Mouse (Mus musculus) forebrain, embryonic 11.5 days (tissue): Measurements from ENCODE around the gene Rassf4. TPM values are rescaled to one million over a fixed set of nuclear protein-coding genes. Genes with fewer than 3 reads are reported as not detected.

Experiments used
- ATAC-seq: fragments of 200-750 bp; cut with Nextera tagmentation; replicated peaks from 2 replicates; pipeline ENCODE4 v1.8.0; 2017; ENCODE audit warnings: moderate TSS enrichment; ENCODE audit not compliant: low FRiP score
- DNase-seq: peaks from one replicate; pipeline ENCODE4 v3.0.0-alpha.2; 2017; ENCODE audit warnings: low spot score
- H3K27ac ChIP-seq: fragments of 300-500 bp; sonication (generic); 2 replicates; pipeline ENCODE4 v1.5.1; 2014; ENCODE audit warnings: low read depth, low read length
- H3K27me3 ChIP-seq: fragments of 300-500 bp; sonication (generic); 2 replicates; pipeline ENCODE4 v1.6.1; 2014; ENCODE audit warnings: mild to moderate bottlenecking, low read length, mixed read lengths; ENCODE audit not compliant: control insufficient read depth, insufficient read depth
- H3K36me3 ChIP-seq: fragments of 300-500 bp; sonication (generic); 2 replicates; pipeline ENCODE4 v1.6.1; 2014; ENCODE audit warnings: mild to moderate bottlenecking, low read length, moderate library complexity, mixed read lengths; ENCODE audit not compliant: control insufficient read depth, insufficient read depth
- H3K4me1 ChIP-seq: fragments of 300-500 bp; sonication (generic); replicated peaks from 2 replicates; pipeline ENCODE4 v1.6.1; 2014; ENCODE audit warnings: low read length, mixed read lengths; ENCODE audit not compliant: control insufficient read depth, insufficient read depth
- H3K4me2 ChIP-seq: fragments of 300-500 bp; sonication (generic); 2 replicates; pipeline ENCODE4 v1.6.1; 2014; ENCODE audit warnings: low read depth, mild to moderate bottlenecking, low read length, moderate library complexity, mixed read lengths; ENCODE audit not compliant: severe bottlenecking
- H3K4me3 ChIP-seq: fragments of 300-500 bp; sonication (generic); 2 replicates; pipeline ENCODE4 v1.5.1; 2014; ENCODE audit warnings: low read depth, low read length
- H3K9ac ChIP-seq: fragments of 300-500 bp; sonication (generic); 2 replicates; pipeline ENCODE4 v1.6.1; 2014; ENCODE audit warnings: low read length
- H3K9me3 ChIP-seq: fragments of 300-500 bp; sonication (generic); 2 replicates; pipeline ENCODE4 v1.6.1; 2016; ENCODE audit warnings: low read length, mixed read lengths; ENCODE audit not compliant: control insufficient read depth
- WGBS: fragments of 180-500 bp; shearing (Covaris S2); extraction: QIAGEN DNeasy Blood & Tissue Kit; methylation state at CpG from one replicate; pipeline ENCODE4 v1.1.7; 2014; 5-methylcytosine and 5-hydroxymethylcytosine counted together
- polyA plus RNA-seq: library from polyadenylated mRNA; unstranded; fragments of >200 nt; fragmentation: Nextera tagmentation; extraction: Ambion mirVana; gene quantifications from 2 replicates; pipeline ENCODE4 v1.2.1, GENCODE M21; 2014

The Rassf4 gene
- polyA plus RNA-seq, 1 experiment from 2014 or later: 22.7 TPM

- no peaks in the 10 kb centered on the region for H3K36me3 ChIP-seq
- no peak for ATAC-seq
- H3K27ac ChIP-seq: no peak overlapping the region
- no peak overlapping the region for H3K9ac ChIP-seq
- no peaks in the 10 kb centered on the region for H3K27me3 ChIP-seq
- no peaks in the 10 kb centered on the region for H3K9me3 ChIP-seq
- no peak overlapping the region for H3K4me2 ChIP-seq
- DNase-seq: peak; percentile 30
- 87% methylated on average over 5 of the region's 5 CpGs for WGBS
- H3K4me1 ChIP-seq: no peaks in the 10 kb centered on the region
- H3K4me3 ChIP-seq: no peak overlapping the region
These were observed 36.3 kb downstream of the Rassf4 start for GRCm38 (mm10) chr6:116637496-116637895.

- Histone ChIP-seq H3K9me3 (no peaks in the 10 kb centered on the region), H3K27ac (no peak overlapping the region), H3K4me3 (no peak overlapping the region), H3K36me3 (no peaks in the 10 kb centered on the region), H3K9ac (no peak overlapping the region), H3K4me2 (no peak overlapping the region), H3K4me1 (no peaks in the 10 kb centered on the region), H3K27me3 (no peaks in the 10 kb centered on the region)
- ATAC-seq (no peak), DNase-seq (peak; percentile 33)
- WGBS: 86% methylated on average over 9 of the region's 9 CpGs
These were observed 37.0 kb downstream of the Rassf4 start for GRCm38 (mm10) chr6:116636581-116637235.

- H3K4me2 ChIP-seq: no peak overlapping the region
- H3K4me1 ChIP-seq: no peaks in the 10 kb centered on the region
- H3K36me3 ChIP-seq: no peaks in the 10 kb centered on the region
- H3K9me3 ChIP-seq: no peaks in the 10 kb centered on the region
- DNase-seq (peak; percentile 40), ATAC-seq (no peak; the same call in 1 of the 2 replicates)
- no peak overlapping the region for H3K27ac ChIP-seq
- 74% methylated on average over 10 of the region's 10 CpGs for WGBS
- H3K27me3 ChIP-seq: no peaks in the 10 kb centered on the region
- H3K4me3 ChIP-seq: no peak overlapping the region
- H3K9ac ChIP-seq: no peak overlapping the region
These were observed 38.2 kb downstream of the Rassf4 start for GRCm38 (mm10) chr6:116635251-116636180.

- WGBS: 88% methylated on average over 17 of the region's 17 CpGs
- Histone ChIP-seq H3K9ac (no peak overlapping the region), H3K36me3 (no peaks in the 10 kb centered on the region), H3K27ac (no peak overlapping the region), H3K4me3 (no peak overlapping the region), H3K4me2 (no peak overlapping the region), H3K9me3 (no peaks in the 10 kb centered on the region), H3K27me3 (no peaks in the 10 kb centered on the region), H3K4me1 (no peaks in the 10 kb centered on the region)
- peak; percentile 32 for DNase-seq
- no peak for ATAC-seq
These were observed 39.7 kb downstream of the Rassf4 start for GRCm38 (mm10) chr6:116633741-116634695.

- WGBS: 53% methylated on average over 1 of the region's 1 CpGs
- no peak overlapping the region for H3K4me2 ChIP-seq
- H3K9ac ChIP-seq: no peak overlapping the region
- DNase-seq (peak; percentile 76), ATAC-seq (no peak)
- no peaks in the 10 kb centered on the region for H3K9me3 ChIP-seq
- no peaks in the 10 kb centered on the region for H3K36me3 ChIP-seq
- no peak overlapping the region for H3K27ac ChIP-seq
- H3K4me1 ChIP-seq: no peaks in the 10 kb centered on the region
- H3K4me3 ChIP-seq: no peak overlapping the region
- no peaks in the 10 kb centered on the region for H3K27me3 ChIP-seq
These were observed 41.6 kb downstream of the Rassf4 start for GRCm38 (mm10) chr6:116632129-116632528.

- H3K9ac ChIP-seq: no peak overlapping the region
- DNase-seq (no peak), ATAC-seq (no peak)
- H3K4me1 ChIP-seq: no peaks in the 10 kb centered on the region; the same call in 1 of the 2 replicates
- WGBS: 92% methylated on average over 10 of the region's 10 CpGs
- no peak overlapping the region for H3K4me3 ChIP-seq
- H3K27me3 ChIP-seq: no peaks in the 10 kb centered on the region
- no peak overlapping the region for H3K27ac ChIP-seq
- no peak overlapping the region for H3K4me2 ChIP-seq
- no peaks in the 10 kb centered on the region for H3K9me3 ChIP-seq
- peaks cover 6% of the 10 kb centered on the region; the same call in 1 of the 2 replicates for H3K36me3 ChIP-seq
These were observed 44.0 kb downstream of the Rassf4 start for GRCm38 (mm10) chr6:116629766-116630165.

GRCm38 (mm10) chr6:116628539-116629171 is 45.1 kb downstream of the Rassf4 start, which contains the start of gene Zfp422:
Zfp422 (minus strand) TSS chr6:116628999.
- Histone ChIP-seq H3K9me3 (no peaks in the 10 kb centered on the region), H3K4me1 (no peaks in the 10 kb centered on the region; the same call in 1 of the 2 replicates), H3K36me3 (peaks cover 8% of the 10 kb centered on the region; the same call in 1 of the 2 replicates), H3K9ac (peak within 1 kb of the TSS; percentile 100), H3K27me3 (no peaks in the 10 kb centered on the region), H3K27ac (peak within 1 kb of the TSS; percentile 84), H3K4me3 (peak within 1 kb of the TSS; percentile 87), H3K4me2 (peak within 1 kb of the TSS; percentile 63)
- peak; percentile 96 for ATAC-seq
- DNase-seq: peak; percentile 91
- WGBS: under 1% methylated on average over 56 of the region's 56 CpGs
